Mouse (Mus musculus) spleen, postnatal 14 days (tissue): ENCODE measurements around the gene Dxo.
"Not testable (repeated sequence)": the region's sequence is repeated elsewhere in the genome, so short reads cannot be mapped to it uniquely, and the experiment has no call there.

Experiments
- DNase-seq, 2 experiments: peaks; one replicate each; pipeline ENCODE4 v3.0.0; 2021 to 2022; ENCODE audit warnings: low spot score in 2 of 2

The Dxo gene

DNA sequence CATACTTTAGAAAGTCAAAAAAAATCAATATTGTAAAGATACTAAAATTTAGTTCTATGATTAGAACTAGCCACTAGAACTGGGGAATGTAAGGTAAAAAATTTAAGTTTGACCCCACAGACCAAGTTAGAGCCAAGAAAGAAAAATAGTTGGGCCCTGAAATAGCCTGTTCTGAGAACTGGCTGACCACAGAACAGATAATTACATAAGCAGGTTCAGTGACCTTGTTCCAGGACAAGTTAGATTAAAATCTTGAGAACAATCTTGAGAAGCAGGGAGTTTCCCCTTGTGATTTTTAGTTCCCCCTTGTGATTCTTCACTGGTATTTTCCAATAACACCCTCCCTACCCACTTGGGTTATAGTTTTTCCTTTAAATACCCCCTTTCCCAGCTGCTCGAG lies 6.0 kb upstream of the Dxo start:
- DNase-seq = not testable (repeated sequence)

DNA sequence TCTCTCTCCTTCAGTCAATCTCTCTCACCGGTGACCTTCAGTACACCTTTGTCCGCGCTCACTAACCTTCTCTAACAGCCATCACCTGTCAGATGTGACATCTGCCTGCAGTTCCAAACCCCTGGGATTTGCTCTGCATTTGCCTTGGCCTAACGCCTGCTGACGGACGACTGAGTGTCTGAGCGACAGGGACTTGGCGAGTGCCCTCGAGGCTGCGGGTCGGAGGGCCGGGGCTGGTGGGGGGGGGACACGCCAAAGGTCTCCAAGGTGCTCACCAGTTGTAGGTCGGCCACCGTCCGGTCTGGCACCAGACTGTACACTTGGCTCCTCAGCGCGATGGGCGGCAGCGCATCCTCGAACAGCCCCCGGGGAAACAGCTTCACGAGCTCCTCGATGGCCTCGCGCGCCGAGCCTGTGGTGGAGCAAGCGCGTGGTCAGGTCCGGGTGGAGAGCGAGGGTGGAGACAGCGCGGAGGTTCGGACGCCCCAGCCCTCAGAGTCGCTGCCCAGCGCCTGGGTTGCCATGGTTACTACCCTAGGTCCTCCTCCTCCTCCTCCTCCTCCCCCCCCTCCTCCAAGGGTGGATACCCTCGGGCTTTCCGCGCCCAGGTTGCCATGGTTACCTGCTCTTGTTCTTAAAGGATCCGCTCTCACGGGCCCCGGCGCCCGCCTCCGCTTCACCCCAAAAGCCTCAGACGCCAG lies 514 bp upstream of the Dxo start:
- no peak for DNase-seq

DNA sequence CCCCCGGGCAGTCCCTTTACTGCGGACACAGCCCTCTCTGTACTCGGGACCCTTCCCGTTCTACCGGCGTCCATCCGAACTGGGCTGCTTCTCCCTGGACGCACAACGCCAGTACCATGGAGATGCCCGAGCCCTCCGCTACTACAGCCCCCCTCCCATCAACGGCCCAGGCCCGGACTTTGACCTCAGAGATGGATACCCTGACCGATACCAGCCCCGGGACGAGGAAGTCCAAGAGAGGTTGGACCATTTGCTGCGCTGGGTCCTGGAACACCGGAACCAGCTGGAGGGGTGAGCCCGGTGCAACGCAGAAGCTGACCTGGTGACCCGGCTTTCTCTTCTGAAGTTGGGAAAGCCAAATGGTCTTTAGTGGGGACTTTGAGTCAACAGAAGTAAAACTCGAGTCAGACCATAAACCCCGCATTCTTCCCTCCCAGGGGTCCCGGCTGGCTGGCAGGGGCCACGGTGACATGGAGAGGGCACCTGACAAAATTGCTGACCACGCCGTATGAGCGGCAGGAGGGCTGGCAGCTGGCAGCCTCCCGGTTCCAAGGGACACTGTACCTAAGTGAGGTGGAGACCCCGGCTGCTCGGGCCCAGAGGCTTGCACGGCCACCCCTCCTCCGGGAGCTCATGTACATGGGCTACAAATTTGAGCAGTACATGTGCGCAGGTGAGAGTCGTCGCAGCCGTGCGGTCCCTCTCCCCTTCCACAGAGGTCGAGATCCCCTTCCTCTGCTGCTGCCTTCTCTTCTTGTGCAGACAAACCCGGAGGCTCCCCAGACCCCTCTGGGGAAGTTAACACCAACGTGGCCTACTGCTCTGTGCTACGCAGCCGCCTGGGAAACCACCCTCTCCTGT lies 875 bp downstream of the Dxo start:
- no peak for DNase-seq

DNA sequence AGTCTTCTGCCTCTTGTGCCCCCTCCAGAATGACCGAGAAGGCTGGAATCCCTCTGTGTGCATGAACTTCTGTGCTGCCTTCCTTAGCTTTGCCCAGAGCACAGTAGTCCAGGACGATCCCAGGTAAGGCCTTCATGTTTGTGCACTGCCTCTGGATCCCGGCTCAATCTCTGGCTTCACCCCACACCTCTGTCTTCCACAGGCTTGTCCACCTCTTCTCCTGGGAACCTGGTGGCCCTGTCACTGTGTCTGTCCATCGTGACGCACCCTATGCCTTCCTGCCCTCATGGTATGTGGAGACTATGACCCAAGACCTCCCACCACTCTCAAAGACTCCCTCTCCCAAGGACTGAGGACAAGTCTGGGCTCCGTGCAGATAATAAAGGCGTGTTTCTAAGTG lies 2.0 kb downstream of the Dxo start:
- no peak for DNase-seq

DNA sequence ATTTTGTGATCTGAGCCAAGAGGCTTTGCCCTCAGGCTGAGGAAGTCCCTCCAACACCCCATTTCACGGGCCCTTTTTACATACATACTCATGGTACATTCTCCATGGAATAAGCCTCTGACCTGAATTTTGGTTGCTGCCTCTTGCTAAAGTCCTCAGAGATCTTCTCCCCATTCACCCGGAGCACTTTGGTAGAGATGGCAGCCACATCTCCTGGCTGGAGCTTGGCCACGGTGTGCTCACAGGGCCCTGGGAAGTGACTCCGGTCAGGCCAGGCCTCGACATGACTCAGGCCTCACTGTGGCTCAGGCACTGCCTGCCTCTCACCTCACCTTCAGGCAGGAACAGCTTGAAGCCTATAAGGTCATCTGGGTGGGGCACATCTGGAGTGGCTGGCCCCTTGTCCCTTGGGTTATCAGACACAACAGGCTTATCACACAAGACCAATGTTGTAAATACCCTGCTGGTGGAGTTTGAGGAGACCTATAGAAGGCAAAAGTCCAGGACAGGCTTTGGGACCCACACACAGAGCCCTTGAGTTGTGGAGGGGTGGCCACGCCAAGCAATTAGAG lies 4.0 kb downstream of the Dxo start:
- no peak for DNase-seq

DNA sequence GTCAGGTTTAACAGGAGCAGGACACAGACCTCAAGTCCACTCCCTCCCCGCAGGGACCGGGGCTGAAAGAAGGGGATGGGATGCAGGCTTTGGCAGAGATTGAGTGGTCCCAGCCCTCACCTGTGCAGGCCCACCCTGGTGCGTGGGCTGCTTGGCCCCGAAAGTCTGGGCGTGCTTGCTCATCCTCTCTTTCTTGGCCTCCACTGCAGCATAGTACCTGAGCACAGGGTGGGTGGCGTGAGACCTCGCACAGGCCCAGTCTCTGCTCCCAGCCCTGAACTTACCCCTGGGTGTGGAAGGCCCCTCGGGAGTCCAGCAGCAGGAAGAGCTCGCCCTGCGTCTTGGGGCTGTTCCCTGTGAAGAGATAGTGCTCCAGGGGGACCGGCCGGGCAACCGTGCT lies 8.1 kb downstream of the Dxo start:
- DNase-seq = no peak

DNA sequence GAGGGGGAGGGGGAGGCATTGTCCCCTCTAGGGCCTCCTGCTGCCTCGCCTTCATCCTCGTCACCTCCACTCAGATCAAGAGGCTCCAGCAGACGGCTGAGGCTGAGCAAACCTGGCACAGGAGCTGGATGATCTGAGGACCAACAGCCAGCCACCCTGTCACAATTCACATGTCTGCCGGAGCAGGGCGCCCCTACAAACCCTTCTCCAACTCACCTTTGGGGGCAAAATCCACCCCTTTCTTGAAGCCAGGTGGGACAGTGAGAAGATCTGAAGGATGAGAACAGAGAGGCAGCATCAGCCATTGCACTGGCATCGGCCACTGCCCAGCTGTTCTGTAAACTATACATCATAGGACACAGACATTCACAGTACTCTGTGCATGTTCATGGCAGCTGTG lies 10.4 kb downstream of the Dxo start:
- no peak for DNase-seq

DNA sequence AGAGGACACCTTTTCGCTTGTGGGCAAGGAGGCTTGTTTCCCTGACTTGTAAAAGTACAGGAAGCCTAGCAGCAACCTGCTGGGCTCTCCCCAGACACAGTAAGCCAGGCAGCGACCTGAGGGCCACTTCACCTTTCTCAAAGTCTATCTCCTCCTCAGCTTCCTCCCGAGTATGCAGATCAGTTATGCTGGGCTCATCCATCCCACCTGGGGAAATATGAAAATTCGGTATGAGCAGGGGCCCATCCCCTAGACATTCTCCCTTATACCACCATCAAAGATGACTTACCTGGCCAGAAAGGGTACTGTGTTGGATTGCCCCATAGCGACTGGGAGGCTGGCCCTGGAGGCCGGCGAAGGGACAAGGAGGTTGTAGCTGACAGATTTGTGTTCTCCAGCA lies 10.8 kb downstream of the Dxo start:
- no peak for DNase-seq

DNA sequence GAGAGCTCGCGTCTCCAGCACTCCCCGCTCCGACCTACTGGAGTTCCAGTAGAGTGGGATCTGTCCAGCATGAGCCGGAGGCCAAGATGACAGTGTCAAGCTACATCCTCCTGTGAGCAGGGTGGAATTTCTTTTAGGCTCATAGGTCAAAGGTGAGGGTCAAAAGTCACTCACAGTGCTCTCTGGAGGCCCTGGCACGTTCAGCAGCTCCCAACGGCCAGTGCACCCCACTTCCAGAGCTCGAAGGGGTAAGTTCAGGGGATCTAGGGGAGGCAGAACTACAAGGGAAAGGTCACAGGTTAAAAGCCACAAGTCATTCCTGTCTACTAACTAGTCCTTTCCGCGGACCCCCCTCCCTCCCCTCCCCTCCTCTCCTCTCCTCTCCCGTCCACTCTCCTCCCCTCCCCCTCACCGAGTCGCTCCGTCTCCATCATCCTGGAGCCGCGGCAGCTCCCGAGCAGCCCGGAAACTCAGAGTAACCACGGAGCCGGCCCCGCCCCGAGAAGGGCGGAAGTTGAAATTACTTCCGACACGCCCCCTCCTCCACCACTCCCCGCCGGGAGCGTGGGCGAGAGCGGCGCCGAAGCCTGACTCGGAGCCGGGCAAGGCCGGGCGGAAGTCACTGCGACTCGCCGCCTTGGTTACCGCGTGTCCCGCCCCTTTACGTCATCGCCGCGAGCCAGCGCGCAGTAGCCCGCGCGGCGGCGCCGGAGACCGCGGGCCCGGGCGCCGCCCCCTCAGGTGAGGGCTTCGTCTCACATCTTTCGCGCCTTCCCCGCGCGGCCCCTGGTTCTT lies 13.1 kb downstream of the Dxo start, which contains the start of the genes Skiv2l and Nelfe:
TSS of gene Skiv2l (minus strand) at position 489 of the 795 bp plus-strand sequence.
TSS of gene Nelfe (plus strand) at position 670 of the 795 bp plus-strand sequence.
- peak; percentile 95 to 99 for DNase-seq

DNA sequence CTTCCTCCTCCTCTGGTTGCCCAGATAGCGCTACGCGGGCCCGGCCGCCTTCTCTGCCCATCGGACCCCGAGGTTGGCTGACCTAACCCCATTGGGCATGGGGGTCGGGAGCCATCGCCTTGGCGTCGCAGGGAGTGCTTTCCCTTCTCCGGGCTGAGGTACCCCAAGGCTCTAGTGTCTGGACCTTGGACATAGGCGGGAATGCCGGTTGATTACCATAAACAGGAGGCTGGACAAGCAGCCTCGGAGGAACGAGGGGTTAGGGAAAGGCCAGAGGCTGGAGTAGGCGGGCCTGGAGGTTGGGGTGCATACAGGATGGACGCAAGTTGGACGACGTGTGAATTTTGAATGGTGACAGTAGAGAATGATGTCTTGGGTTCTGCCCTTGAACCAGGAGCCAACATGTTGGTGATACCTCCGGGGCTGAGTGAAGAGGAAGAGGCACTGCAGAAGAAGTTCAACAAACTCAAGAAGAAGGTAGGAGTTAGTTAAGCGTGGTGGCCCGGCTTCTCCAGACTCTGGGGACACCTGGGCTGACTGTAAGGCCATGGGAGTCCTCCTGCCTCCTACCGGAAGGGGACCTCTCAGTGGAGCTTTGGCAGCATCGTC lies 13.8 kb downstream of the Dxo start:
- no peak for DNase-seq

DNA sequence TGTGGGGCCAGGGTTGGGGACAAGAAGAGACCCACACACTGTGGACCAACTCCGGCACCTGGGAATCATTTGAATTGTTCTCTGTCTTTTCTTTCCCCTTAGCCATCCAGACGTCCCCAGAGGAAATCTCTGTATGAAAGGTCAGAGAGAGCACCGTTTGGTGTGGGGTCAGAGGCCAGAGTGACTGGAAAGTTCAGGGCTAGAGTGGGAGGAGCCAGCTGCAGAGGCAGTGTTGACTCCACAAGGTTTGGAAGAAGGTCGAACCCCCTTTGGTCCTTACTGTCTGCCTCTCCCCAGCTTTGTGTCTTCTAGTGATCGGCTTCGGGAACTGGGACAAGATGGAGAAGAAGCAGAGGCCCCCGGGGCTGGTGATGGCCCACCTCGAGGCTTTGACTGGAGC lies 16.7 kb downstream of the Dxo start:
- DNase-seq = no peak

DNA sequence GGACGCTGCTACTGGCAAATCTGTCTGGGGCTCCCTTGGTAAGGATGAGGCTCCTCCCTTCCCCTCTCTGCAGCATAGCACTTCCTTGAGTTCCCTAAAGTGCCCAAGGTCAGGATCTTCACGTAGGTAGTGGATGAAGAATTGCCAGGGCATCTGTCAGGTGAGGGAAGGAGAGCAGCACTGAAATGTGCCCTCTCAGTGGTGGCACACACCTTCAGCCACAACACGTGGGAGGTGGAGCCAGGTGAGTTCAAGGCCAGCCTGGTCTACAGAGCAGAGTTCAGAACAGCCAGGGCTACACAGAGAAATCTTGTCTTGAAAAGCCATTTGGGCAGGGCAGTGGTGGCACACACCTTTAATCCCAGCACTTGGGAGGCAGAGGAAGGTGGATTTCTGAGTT lies 17.9 kb downstream of the Dxo start:
- no peak for DNase-seq

DNA sequence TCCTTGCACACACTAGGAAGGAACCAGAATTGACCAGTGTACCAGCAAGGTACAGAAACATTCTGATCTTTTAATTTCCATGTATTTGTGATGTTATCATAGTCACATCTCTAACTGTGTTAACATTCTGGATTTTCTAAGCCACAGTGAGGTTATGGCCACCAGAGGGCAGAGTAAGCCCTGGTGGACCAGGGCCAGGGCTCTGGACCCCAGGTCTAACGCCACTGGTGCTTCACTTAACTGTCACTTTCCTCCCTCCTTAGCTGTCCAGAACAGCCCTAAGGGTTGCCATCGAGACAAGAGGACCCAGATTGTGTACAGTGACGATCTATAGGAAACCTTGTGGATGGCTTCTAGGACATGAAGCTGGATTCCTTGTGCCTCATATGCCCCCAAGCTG lies 19.0 kb downstream of the Dxo start:
- peak in 1 of 2 experiments; percentile 57 for DNase-seq

DNA sequence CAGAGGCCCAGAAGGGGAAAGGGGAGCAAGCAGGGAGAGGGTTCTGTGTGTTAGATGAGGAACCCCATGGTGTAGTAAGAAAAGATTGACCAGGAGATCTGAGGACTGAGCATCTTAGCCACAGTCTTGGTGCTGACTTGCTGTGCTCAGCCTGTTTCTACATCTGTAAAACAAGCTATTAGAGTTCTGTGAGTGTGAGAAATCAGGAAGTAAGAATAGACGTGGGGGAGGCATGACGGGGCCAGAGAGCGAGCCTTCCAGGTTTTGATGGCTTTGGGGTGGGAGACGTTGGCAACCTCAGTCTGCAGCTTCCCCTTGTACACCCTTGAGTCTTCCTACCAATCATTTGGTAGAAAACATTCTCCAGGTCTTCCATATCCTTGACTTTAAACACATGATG lies 21.9 kb downstream of the Dxo start:
- DNase-seq = no peak

DNA sequence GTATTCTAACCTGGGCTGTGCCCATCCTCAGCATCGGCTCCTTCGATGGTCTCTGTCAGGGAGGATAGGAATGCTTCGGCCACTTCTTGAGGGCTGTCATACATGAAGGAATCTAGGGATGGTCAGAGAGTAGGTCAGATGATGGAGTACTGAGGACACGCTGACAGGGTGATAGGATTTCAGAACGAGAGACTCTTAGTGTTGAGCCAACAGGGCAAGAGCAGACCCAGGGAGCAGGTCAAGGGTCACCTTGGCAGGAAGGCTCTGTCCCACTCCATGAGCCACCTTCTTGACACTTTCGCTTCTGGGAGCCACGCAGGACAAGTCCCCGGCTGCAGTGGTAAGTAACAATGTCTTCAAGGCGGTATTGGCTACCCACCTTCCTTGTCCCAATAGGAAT lies 23.7 kb downstream of the Dxo start:
- no peak for DNase-seq

DNA sequence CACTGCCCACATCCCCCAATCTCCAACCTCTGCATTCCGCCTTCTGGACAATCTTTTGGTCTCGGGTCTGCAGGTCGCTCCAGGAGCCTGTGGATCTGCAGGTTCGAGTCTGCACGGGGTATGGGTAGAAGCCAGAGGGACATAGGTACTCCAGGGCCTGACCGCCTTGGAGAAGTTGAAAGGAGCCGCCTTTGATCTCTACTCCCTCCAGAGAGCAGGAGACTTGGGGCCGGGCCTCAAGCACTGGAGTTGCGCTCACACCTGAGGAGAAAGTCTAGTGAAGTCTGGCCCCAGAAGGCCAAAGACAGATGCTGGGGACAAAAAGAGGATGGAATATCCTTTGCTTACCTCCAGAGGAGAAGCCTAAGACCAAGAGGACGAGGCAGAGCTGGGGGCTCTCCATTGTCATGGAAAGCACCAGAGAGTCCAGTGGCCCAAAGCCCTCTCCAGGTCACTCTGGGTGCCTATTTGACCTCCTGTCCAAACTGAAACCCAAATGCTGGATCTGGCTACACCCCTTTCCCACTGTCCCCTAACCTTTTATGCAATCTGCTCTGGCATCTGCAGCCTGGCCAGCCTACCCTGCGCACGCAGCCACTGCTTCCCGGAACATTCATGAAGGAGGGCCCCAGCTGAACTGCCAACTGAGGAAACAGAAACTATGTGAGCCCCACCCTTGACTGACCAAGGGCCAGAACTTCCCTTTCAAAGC lies 25.0 kb downstream of the Dxo start:
- peak in 1 of 2 experiments; percentile 5 for DNase-seq

DNA sequence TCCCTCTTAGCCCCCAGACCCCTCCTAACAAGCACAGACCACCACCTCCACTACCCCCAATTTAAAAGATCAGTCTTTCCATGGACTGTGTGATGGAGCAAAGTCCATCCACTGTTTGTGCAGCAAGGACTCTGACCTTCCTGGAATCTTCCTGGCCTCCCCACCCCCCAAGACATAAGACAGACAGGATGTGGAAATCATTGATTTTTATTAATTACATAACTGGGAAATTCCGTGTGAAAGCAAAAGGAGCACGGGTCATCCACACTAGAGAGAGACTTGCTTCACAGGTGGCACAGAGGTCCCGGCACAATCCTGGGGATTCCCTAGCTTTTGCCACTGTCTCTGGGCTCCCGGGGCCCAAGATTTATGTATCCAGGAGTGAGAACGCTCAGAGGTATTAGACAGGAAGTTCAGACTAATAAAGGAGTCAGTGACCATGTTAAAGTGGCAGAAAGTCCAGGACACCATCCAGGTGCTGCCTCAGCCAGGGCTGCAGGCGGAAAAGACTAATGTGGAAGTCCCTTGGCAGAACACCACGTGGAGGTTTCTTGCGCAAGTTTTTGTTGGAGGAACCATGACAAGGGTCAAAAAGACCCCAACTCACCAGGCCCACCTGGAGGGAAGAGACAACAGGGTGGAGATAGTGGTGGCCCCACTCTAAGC lies 25.7 kb downstream of the Dxo start, which contains the start of gene Cfb:
TSS of gene Cfb (minus strand) at position 103 of the 666 bp plus-strand sequence.
- no peak for DNase-seq

DNA sequence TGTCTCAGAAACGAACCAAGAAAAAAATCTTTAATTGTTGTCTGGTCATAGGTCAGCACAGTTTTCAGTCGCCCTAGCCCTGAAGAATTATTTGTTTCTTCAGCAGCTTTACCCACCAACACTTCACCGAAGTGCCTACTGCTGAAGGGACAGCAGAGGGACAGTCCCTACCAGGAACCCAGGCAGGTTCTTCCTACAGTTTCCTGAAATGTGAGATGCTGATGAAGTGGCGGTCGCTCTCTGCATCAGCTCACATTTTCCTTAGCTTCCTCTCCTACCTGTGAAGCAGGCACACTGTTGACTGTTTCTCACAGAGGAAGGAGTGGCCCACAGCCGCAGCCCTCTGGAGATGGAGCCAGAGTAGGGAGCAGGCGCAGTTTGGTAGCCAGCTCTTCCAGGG lies 29.2 kb downstream of the Dxo start:
- no peak for DNase-seq

DNA sequence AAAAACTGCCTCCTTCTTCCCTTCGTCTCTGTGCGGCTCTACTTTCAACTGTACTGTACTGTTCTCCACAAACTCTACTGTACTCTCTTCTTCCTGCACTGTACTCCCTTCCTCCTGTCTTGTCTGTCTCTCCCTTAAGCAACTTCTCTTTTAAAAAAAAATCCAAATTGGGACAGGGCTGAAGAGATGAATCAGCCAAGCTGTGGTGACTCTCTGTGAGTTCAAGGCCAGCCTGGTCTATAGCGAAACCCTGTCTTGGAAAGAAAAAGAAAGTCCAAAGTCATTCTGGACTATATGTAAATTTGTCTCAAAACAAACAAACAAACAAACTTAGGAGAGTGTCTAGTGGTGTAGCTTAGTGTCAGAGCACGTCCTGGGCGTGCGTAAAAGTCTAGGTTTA lies 37.5 kb downstream of the Dxo start:
- DNase-seq = no peak

DNA sequence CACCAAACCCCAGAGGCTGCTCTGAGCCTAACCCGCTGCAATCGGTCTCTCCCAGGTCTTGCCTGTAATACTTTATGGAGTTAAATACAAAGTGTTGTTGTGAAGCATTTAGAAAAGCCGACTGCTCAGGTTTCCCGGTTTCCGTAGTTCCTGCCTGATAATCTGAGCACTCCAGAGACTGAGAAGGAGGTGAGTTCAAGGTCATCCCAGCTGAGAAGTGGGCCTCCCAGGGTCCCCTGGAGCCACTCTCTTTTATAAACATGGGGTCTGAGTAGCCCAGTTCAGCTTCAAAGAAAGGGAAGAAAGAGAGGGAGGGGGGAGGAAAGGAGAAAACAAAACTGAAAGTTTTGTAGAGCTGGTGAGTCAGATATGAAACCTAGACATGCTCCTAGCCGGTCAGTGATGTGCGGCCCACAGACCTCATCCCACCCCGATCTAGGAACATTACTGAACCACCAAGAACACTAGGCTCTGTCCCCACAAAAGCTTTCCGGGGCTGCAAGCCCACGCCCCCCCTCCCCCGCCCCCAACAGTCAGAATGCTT lies 42.6 kb downstream of the Dxo start, which contains the start of gene Zbtb12:
TSS of gene Zbtb12 (plus strand) at position 148 of the 544 bp plus-strand sequence.
- no peak for DNase-seq
